Mouse (Mus musculus) midbrain, embryonic 16.5 days (tissue): ENCODE results near the gene Baz2b. TPM values are rescaled to one million over a fixed set of nuclear protein-coding genes. Genes with fewer than 3 reads are reported as not detected.

ENCODE experiments used
- ATAC-seq: fragments of 200-750 bp; cut with Nextera tagmentation; 2 replicates; pipeline ENCODE4 v1.8.0; 2017; ENCODE audit warnings: moderate TSS enrichment
- H3K27ac ChIP-seq: fragments of 300-500 bp; sonication (generic); 2 replicates; pipeline ENCODE4 v1.5.1; 2014; ENCODE audit warnings: mild to moderate bottlenecking, low read length, mixed read lengths
- H3K27me3 ChIP-seq: fragments of 300-500 bp; sonication (generic); 2 replicates; pipeline ENCODE4 v1.6.1; 2014; ENCODE audit warnings: low read depth, low read length, mixed read lengths; ENCODE audit not compliant: control insufficient read depth, insufficient read depth
- H3K36me3 ChIP-seq: fragments of 300-500 bp; sonication (generic); 2 replicates; pipeline ENCODE4 v1.6.1; 2014; ENCODE audit warnings: mild to moderate bottlenecking, low read length, moderate library complexity, mixed read lengths; ENCODE audit not compliant: control insufficient read depth, insufficient read depth
- H3K4me1 ChIP-seq: fragments of 300-500 bp; sonication (generic); 2 replicates; pipeline ENCODE4 v1.6.1; 2014; ENCODE audit warnings: mild to moderate bottlenecking, low read length, mixed read lengths; ENCODE audit not compliant: control insufficient read depth, insufficient read depth
- H3K4me2 ChIP-seq: fragments of 300-500 bp; sonication (generic); 2 replicates; pipeline ENCODE4 v1.6.1; 2014; ENCODE audit warnings: mild to moderate bottlenecking, low read length, mixed read lengths
- H3K4me3 ChIP-seq: fragments of 300-500 bp; sonication (generic); 2 replicates; pipeline ENCODE4 v1.5.1; 2014; ENCODE audit warnings: low read depth, mild to moderate bottlenecking, low read length, moderate library complexity, mixed read lengths
- H3K9ac ChIP-seq: fragments of 300-500 bp; sonication (generic); 2 replicates; pipeline ENCODE4 v1.6.1; 2014; ENCODE audit warnings: low read depth, low read length, mixed read lengths
- H3K9me3 ChIP-seq: fragments of 300-500 bp; sonication (generic); replicated peaks from 2 replicates; pipeline ENCODE4 v1.6.1; 2014; ENCODE audit warnings: mild to moderate bottlenecking, low read length, mixed read lengths; ENCODE audit not compliant: control insufficient read depth, poor library complexity, severe bottlenecking
- WGBS: fragments of 180-500 bp; shearing (Covaris S2); extraction: QIAGEN DNeasy Blood & Tissue Kit; methylation state at CpG from one replicate; pipeline ENCODE4 v1.1.7; 2014; 5-methylcytosine and 5-hydroxymethylcytosine counted together
- polyA plus RNA-seq: library from polyadenylated mRNA; unstranded; fragments of >200 nt; fragmentation: Nextera tagmentation; extraction: Ambion mirVana; gene quantifications from 2 replicates; pipeline ENCODE4 v1.2.1, GENCODE M21; 2015

Baz2b gene
- polyA plus RNA-seq, 1 experiment from 2014 or later, result 75.3 TPM

- WGBS, result 92% methylated on average over 5 of the region's 5 CpGs
- no peak overlapping the region for H3K4me2 ChIP-seq
These were observed 180.6 kb downstream of the Baz2b start for GRCm38 (mm10) chr2:60029020-60029419.

GRCm38 (mm10) chr2:60027166-60027565 lies 182.5 kb downstream of the Baz2b start:
- H3K9me3 ChIP-seq, result no peaks in the 10 kb centered on the region
- H3K4me1 ChIP-seq, result no peaks in the 10 kb centered on the region
- H3K9ac ChIP-seq, result no peak overlapping the region
- WGBS, result 93% methylated on average over 5 of the region's 5 CpGs
- H3K4me2 ChIP-seq, result no peak overlapping the region
- H3K4me3 ChIP-seq, result no peak overlapping the region
- no peak for ATAC-seq
- H3K27me3 ChIP-seq, result no peaks in the 10 kb centered on the region
- H3K36me3 ChIP-seq, result no peaks in the 10 kb centered on the region
- no peak overlapping the region for H3K27ac ChIP-seq

More at GRCm38 (mm10) chr2:60029020-60029419, 180.6 kb downstream of the Baz2b start:
- no peak for ATAC-seq
- Histone ChIP-seq H3K27me3 (no peaks in the 10 kb centered on the region), H3K9ac (no peak overlapping the region), H3K9me3 (no peaks in the 10 kb centered on the region), H3K27ac (no peak overlapping the region), H3K36me3 (no peaks in the 10 kb centered on the region), H3K4me1 (no peaks in the 10 kb centered on the region), H3K4me3 (no peak overlapping the region)

GRCm38 (mm10) chr2:60026554-60026953 lies 183.1 kb downstream of the Baz2b start:
- H3K4me3 ChIP-seq, result no peak overlapping the region
- H3K27me3 ChIP-seq, result no peaks in the 10 kb centered on the region
- no peak overlapping the region for H3K27ac ChIP-seq
- no peaks in the 10 kb centered on the region for H3K4me1 ChIP-seq
- 21% methylated on average over 6 of the region's 6 CpGs for WGBS
- H3K9me3 ChIP-seq, result no peaks in the 10 kb centered on the region
- ATAC-seq, result peak; percentile 16; the same call in 1 of the 2 replicates
- H3K9ac ChIP-seq, result no peak overlapping the region
- H3K4me2 ChIP-seq, result no peak overlapping the region
- H3K36me3 ChIP-seq, result no peaks in the 10 kb centered on the region

GRCm38 (mm10) chr2:60023777-60024176 lies 185.9 kb downstream of the Baz2b start:
- no peak overlapping the region for H3K4me3 ChIP-seq
- H3K27ac ChIP-seq, result no peak overlapping the region
- no peaks in the 10 kb centered on the region for H3K9me3 ChIP-seq
- no peak overlapping the region for H3K9ac ChIP-seq
- no peak overlapping the region for H3K4me2 ChIP-seq
- no peak for ATAC-seq
- no peaks in the 10 kb centered on the region for H3K4me1 ChIP-seq
- H3K36me3 ChIP-seq, result no peaks in the 10 kb centered on the region
- 95% methylated on average over 7 of the region's 7 CpGs for WGBS
- no peaks in the 10 kb centered on the region for H3K27me3 ChIP-seq

- no peak overlapping the region for H3K27ac ChIP-seq
- H3K9me3 ChIP-seq, result no peaks in the 10 kb centered on the region
- no peaks in the 10 kb centered on the region for H3K27me3 ChIP-seq
- H3K9ac ChIP-seq, result no peak overlapping the region
- WGBS, result 46% methylated on average over 5 of the region's 5 CpGs
- no peak overlapping the region for H3K4me2 ChIP-seq
- H3K4me1 ChIP-seq, result no peaks in the 10 kb centered on the region
- no peaks in the 10 kb centered on the region for H3K36me3 ChIP-seq
- H3K4me3 ChIP-seq, result no peak overlapping the region
- no peak for ATAC-seq
These were observed 188.1 kb downstream of the Baz2b start for GRCm38 (mm10) chr2:60021556-60021955.

GRCm38 (mm10) chr2:60021138-60021537 lies 188.5 kb downstream of the Baz2b start:
- no peak overlapping the region for H3K4me3 ChIP-seq
- no peak for ATAC-seq
- 92% methylated on average over 6 of the region's 6 CpGs for WGBS

GRCm38 (mm10) chr2:60019546-60020250 lies 189.9 kb downstream of the Baz2b start:
- 97% methylated on average over 3 of the region's 3 CpGs for WGBS
- H3K27me3 ChIP-seq, result no peaks in the 10 kb centered on the region
- H3K4me1 ChIP-seq, result no peaks in the 10 kb centered on the region
- no peaks in the 10 kb centered on the region for H3K9me3 ChIP-seq
- no peak for ATAC-seq
- no peak overlapping the region for H3K9ac ChIP-seq
- no peak overlapping the region for H3K4me2 ChIP-seq
- H3K36me3 ChIP-seq, result no peaks in the 10 kb centered on the region
- H3K4me3 ChIP-seq, result no peak overlapping the region
- H3K27ac ChIP-seq, result no peak overlapping the region

More at GRCm38 (mm10) chr2:60021138-60021537, 188.5 kb downstream of the Baz2b start:
- Histone ChIP-seq H3K36me3 (no peaks in the 10 kb centered on the region), H3K9me3 (no peaks in the 10 kb centered on the region), H3K4me1 (no peaks in the 10 kb centered on the region), H3K9ac (no peak overlapping the region), H3K27ac (no peak overlapping the region), H3K4me2 (no peak overlapping the region), H3K27me3 (no peaks in the 10 kb centered on the region)

- Histone ChIP-seq H3K4me2 (no peak overlapping the region), H3K36me3 (no peaks in the 10 kb centered on the region), H3K27me3 (no peaks in the 10 kb centered on the region), H3K9ac (no peak overlapping the region), H3K27ac (no peak overlapping the region), H3K9me3 (no peaks in the 10 kb centered on the region), H3K4me1 (no peaks in the 10 kb centered on the region), H3K4me3 (no peak overlapping the region)
- no peak for ATAC-seq
- 90% methylated on average over 10 of the region's 10 CpGs for WGBS
These were observed 190.7 kb downstream of the Baz2b start for GRCm38 (mm10) chr2:60018875-60019501.

GRCm38 (mm10) chr2:60011526-60011925 lies 198.1 kb downstream of the Baz2b start:
- no peaks in the 10 kb centered on the region for H3K9me3 ChIP-seq
- H3K27ac ChIP-seq, result no peak overlapping the region
- no peaks in the 10 kb centered on the region for H3K36me3 ChIP-seq
- 94% methylated on average over 3 of the region's 3 CpGs for WGBS
- H3K4me2 ChIP-seq, result no peak overlapping the region
- ATAC-seq, result no peak
- H3K27me3 ChIP-seq, result no peaks in the 10 kb centered on the region
- no peaks in the 10 kb centered on the region for H3K4me1 ChIP-seq
- H3K9ac ChIP-seq, result no peak overlapping the region
- no peak overlapping the region for H3K4me3 ChIP-seq
